Mouse (Mus musculus) bone marrow, adult 2 months (tissue): ENCODE measurements around the gene Tab2.

Source experiments
- CTCF ChIP-seq: fragments of 200-500 bp; IDR thresholded peaks from 2 replicates; pipeline ENCODE4 v1.5.1; 2011; ENCODE audit warnings: low read length, control low read depth; ENCODE audit not compliant: control insufficient read depth, insufficient read depth
- POLR2A ChIP-seq: fragments of 200-500 bp; IDR thresholded peaks from 2 replicates; pipeline ENCODE4 v1.6.1; 2011; ENCODE audit warnings: low read depth, mild to moderate bottlenecking, control low read depth, low read length, borderline replicate concordance; ENCODE audit not compliant: control insufficient read depth

DNA sequence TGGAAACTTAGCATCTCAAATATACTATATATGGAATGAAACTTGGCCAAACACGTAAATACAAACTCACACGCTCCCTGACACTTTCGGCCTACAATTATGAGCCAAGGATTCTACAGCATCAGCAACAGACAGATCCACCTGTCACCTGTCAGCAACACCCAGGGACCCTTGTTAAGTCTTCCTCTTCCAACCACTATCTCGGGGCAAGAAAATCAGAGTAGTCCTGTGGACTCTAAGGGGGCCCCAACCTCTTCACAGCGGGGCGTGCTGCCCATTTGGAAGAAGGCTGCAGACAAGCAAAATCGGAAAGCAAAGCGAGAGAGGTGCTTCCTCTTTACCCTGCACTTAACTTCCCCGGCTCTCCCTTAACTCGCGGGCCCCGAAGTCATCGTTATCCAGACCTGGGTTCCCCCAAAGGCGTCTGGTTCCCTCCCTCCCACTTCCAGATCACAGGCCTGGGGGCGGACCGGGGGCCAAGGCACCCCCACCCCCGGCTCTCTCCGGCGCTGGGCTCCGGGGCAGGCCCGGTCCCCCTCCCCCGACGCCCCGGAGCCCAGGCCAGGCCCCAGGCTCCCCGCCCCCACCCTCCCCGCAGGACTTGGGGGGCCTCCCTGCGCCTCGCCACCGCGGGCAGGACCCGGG lies 919 bp downstream of the Tab2 start:
- TF ChIP-seq POLR2A (no peak; the same call in 1 of the 2 replicates), CTCF (no peak)
